Mouse (Mus musculus): ENCODE measurements around the gene Rdh1.

Rdh1 gene

GRCm38 (mm10) chr10:127759181-127760110, at the start of gene Rdh1, which contains the start of gene Rdh16f1:
Gene Rdh1 (plus strand): TSS chr10:127759721.
Gene Rdh16f1 (plus strand): TSS chr10:127759787.
- DNase-seq = peak in 1 of 2 experiments; percentile 18

- DNase-seq = no peak
These were observed 49.2 kb upstream of the Rdh1 start for GRCm38 (mm10) chr10:127710331-127710730.

GRCm38 (mm10) chr10:127712736-127713135, 46.8 kb upstream of the Rdh1 start:
- no peak for DNase-seq

- DNase-seq = no peak
These were observed 37.7 kb upstream of the Rdh1 start for GRCm38 (mm10) chr10:127721671-127722418.

GRCm38 (mm10) chr10:127724178-127724577, 35.3 kb upstream of the Rdh1 start, which contains the start of gene Tac2:
Gene Tac2 (plus strand): TSS chr10:127724478.
- DNase-seq = no peak

DNA sequence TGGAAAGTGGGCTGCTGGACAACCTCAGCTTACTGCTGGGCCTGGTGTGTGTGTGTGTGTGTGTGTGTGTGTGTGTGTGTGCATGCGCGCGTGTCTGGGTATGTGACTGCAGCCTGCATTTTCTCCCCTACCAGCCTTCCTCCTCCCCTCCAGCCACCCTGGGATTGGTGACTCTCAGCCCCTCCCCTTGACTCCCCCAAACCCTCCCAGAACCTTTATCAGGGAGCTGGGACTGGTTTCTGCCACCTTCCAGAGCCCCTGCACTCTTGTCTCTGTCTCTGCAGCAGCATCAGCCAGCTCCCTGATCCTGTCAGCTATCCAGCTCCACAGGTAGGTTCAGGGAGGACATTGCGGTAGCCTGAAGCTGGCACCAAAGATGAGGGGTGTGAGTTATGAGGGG, 34.4 kb upstream of the Rdh1 start:
- DNase-seq = no peak

DNA sequence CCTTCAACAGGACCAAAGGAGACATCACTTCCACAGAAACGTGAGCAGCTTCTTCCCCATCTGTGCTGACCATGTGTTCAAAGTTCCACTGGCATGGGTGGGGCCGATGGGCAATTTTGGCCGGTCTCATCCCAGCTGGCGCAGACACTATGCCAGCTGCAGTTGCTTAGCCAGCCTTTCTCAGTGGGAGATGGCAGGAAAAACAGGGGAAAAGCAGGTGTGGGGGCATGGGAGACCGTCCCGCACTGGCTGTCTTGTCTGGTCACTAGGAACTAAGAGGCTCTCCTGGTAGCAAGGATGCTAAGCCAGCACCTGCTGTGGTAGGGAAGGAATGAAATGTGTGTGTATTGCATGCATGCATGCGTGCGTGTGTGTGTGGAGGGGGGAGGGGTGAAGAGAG, 31.1 kb upstream of the Rdh1 start:
- no peak for DNase-seq

GRCm38 (mm10) chr10:127730285-127730932, 29.1 kb upstream of the Rdh1 start:
- no peak for DNase-seq

DNA sequence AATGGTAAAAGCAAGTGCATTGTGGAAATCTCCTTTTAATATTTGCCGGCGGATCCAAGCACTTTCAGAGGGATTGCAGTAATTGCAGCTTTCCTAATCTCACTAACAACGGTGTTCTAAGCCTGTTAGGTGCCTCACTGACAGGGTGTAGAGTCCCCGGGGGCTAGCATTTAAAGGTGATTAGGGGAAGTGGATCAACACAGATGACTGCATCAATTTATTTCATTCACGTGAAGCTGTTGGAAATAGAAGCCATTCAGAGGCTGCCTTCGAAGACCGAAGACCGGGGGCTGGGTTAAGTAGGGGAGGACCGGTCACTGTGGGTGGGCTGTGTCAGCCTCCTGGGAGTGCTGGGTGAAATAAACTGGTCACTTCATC, 28.6 kb upstream of the Rdh1 start:
- no peak for DNase-seq

DNA sequence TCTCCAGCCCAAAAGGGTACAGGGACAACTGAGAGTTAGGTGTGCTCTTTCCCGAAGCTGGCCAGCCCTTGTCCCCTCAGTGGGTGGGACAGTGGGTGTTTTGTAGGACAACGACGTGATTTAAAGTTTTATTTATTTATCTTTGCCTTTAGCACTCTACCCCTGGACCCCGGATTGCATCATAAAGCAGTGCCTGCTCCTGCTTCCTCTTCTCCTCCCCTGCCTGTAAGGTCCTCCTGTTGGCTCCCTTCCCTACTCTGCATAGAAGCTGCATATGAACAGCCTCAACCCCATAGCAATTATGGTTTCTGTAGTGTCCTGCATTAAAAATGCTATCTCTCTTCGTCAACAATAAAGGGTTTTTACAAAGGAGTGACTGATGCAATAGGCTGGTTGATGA, 28.1 kb upstream of the Rdh1 start:
- DNase-seq = no peak

GRCm38 (mm10) chr10:127734434-127734833, 25.1 kb upstream of the Rdh1 start:
- no peak for DNase-seq

DNA sequence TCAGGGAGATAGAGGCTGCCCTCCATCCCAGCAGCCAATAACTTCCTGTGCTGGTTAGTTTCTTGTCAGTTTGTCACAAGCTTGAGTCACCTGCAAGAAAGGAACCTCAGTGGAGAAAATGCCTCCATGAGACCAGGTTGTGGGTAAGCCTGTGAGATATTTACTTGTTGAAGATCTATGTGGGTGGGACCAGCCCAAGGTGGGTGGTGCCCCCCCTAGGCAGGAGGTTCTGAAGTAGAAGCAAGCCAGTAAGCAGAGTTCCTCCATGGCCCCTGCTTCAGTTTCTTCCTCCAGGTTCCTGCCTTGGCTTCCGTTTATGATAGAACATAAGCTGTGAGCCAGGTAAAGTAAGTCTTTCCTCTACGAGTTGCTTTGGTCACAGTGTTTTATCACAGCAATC, 23.3 kb upstream of the Rdh1 start:
- DNase-seq = no peak

- DNase-seq = no peak
These were observed 22.6 kb upstream of the Rdh1 start for GRCm38 (mm10) chr10:127736916-127737315.

DNA sequence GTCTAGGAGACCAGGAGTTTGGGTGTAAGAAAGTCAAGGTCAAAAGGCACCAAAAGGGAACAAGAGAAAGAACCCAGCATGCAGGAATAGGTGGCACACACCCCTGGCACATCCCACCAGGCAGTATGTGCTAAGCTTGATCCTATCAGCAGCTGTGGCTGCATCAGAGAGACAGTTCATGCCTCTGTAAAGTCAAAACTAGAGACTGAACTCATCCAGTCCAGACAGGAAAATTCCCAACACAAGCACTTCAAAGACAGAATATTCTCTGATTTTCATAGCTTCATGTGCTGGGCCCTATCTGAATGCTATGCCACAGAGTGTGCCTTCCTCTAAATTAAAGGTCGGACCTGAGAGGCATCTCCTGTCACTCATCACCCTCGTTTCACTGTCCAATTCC, 22.0 kb upstream of the Rdh1 start:
- DNase-seq = no peak

GRCm38 (mm10) chr10:127738151-127738882, 21.2 kb upstream of the Rdh1 start:
- peak; percentile 40 to 63 for DNase-seq

GRCm38 (mm10) chr10:127739083-127739660, 20.3 kb upstream of the Rdh1 start, which contains the start of gene Zbtb39:
Gene Zbtb39 (plus strand): TSS chr10:127739538.
- DNase-seq = peak; percentile 78 to 91

GRCm38 (mm10) chr10:127739661-127740161, 19.8 kb upstream of the Rdh1 start:
- peak; percentile 31 to 63 for DNase-seq

DNA sequence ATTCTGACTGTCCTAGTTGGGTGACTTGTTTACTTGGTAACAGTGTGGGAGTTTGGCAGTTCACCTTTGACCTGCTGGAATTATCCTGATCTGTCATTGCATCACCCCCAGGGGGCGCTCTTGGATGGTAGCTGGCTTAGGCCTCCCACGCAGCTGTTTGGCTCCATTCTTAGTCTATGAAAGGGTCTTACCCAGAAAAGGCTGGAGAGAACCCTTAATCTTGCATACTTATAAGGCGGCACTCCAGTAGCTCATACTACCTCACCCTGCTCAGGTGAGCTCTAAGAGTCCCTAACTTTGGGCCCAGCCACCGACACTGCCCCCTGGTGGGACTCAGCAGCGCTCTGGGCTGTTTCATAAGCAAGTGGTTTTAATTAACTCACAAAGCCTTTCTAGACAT, 14.9 kb upstream of the Rdh1 start:
- DNase-seq = peak; percentile 68 to 73

DNA sequence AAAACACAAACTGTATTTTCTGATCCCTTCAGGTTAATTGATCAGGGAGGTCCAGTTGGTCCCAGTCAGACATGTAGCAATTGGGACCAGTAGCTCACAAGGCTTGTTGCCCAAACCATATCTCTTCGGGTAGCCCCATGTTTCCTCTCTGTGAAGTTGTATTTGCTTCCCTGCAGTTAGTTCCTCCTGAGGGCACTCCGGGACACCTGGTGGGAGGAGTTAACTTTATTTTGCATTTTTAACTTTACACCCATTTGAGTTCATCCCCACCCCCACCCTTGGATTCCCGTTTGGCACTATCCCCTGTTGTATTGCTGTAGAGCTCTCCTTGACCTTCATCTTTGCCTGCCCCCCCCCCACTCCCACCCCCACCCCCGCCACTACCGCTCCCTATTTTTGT, 13.6 kb upstream of the Rdh1 start:
- no peak for DNase-seq

DNA sequence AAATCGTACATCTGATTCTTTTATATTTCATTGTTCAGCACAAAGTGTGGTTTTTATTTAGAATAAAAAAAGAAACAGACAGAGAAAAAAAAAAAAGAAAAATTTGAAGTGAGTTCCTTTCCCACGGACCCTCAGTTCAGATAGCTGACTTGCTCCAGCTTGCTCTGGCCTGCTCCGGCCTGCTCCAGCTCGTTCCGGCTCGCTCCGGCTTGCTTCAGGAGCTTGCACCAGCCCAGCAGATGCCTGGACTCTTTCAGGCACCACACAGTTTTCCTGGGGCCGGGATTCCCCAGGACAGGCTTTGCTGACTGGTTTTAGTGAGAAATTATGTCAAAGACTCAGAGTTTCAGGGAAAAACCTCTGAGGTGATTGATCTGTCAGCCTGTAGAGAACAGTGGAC, 12.3 kb upstream of the Rdh1 start:
- DNase-seq = peak; percentile 76 to 86

DNA sequence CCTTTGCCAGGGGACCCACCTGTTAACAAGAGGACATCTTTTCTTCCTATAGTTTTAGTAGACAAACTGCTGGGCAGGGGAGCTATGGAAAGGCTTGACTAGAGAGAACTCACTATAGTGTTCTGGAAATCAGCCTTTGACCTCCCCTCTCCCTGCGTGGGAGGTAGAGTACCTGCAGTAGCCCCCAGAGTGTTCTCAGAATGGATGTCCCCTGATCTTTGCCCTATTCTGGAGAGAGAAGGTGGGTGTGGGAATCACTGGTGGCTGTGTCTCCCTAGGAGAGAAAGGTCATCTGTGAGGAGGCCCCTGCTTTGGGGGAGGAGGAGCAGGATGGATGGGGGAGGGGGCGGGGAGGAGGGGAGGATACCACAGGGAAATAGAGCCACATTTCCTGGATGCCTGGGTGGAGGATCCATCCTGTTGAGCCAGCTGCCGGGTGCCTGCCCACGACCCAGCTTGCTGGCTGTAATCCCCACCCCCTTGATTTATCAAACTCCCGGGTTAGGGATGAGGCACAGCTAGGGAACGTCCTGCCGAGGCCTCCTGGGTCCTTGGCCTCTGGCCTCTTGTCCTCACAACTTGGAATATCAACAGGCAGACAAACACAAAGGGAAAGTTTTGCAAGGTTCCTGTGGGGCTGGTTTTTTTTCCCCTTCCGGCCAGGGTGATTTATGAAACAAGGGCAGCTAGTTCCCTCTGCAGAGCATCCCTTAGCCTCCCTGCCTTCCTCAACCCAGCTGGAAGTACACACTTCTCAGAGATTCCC, 10.5 kb upstream of the Rdh1 start:
- DNase-seq = peak; percentile 73 to 91
